Mouse (Mus musculus): ENCODE data around the gene Snx27. TPM values are rescaled to one million over a fixed set of nuclear protein-coding genes. Genes with fewer than 3 reads are reported as not detected.

Gene Snx27
- total RNA-seq, 1 experiment = 33.1 TPM

DNA sequence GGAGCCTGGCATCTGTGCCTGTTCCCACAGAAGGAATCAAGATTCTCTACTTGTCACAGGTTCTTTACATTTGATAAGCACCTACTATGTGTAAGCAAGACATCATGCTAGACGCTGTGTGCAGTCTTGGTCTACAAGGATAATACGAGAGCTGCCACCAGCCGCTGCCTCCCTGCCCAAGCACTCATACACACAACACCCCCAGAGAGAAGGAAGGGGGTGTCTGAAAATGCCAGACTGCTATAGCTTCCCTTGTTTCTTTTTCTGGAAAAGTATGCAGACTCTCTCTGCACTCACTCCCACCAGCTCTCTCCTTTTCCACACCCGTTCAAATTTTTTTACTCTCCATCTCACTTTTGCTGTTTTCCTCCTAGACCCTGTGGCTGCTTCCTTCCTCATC, 105.1 kb downstream of the Snx27 start:
- Histone ChIP-seq H3K4me3 (ENCODE audit: insufficient read depth in 1 of 2, low read depth in 1 of 2, low read length in 2 of 2, poor library complexity in 1 of 2, severe bottlenecking in 1 of 2) (no peak overlapping the region), H3K4me1 (ENCODE audit: control insufficient read depth in 2 of 2, insufficient read depth in 2 of 2, low read length in 2 of 2, poor library complexity in 1 of 2) (peaks cover 2 to 11% of the 10 kb centered on the region in 2 experiments; a peak in 1 of 4 replicates), H3K9ac (ENCODE audit: insufficient read depth, low read depth, low read length, poor library complexity, severe bottlenecking) (no peak overlapping the region), H3K36me3 (ENCODE audit: control insufficient read depth, insufficient read depth, low read length, poor library complexity, severe bottlenecking) (no peaks in the 10 kb centered on the region), H3K9me3 (ENCODE audit: control insufficient read depth, insufficient read depth, low read depth, low read length) (no peaks in the 10 kb centered on the region), H3K27ac (ENCODE audit: insufficient read depth, low read depth, low read length, poor library complexity, severe bottlenecking) (no peak overlapping the region)
- no peak for DNase-seq (ENCODE audit: low read depth, low spot score)
- in situ Hi-C loops (cut with MboI; ENCODE audit: low sequenced_read_pairs in 2 of 2, unreplicated experiment in 2 of 2) = no loop called here
- no peak for TF ChIP-seq CHD2 (IDR thresholded peaks at IDR 0.05; ENCODE audit: low read depth, low read length)
- TF ChIP-seq ZC3H11A (IDR thresholded peaks at IDR 0.05; ENCODE audit: borderline replicate concordance, low read depth, low read length) = no peak
- TF ChIP-seq MAFK (IDR thresholded peaks at IDR 0.05; ENCODE audit: insufficient read depth, low read depth, low read length) = no peak
- TF ChIP-seq ZNF384 (IDR thresholded peaks at IDR 0.05; ENCODE audit: low read depth, low read length) = no peak
- TF ChIP-seq HCFC1 (IDR thresholded peaks at IDR 0.05; ENCODE audit: borderline replicate concordance, insufficient read depth, low read length) = no peak

DNA sequence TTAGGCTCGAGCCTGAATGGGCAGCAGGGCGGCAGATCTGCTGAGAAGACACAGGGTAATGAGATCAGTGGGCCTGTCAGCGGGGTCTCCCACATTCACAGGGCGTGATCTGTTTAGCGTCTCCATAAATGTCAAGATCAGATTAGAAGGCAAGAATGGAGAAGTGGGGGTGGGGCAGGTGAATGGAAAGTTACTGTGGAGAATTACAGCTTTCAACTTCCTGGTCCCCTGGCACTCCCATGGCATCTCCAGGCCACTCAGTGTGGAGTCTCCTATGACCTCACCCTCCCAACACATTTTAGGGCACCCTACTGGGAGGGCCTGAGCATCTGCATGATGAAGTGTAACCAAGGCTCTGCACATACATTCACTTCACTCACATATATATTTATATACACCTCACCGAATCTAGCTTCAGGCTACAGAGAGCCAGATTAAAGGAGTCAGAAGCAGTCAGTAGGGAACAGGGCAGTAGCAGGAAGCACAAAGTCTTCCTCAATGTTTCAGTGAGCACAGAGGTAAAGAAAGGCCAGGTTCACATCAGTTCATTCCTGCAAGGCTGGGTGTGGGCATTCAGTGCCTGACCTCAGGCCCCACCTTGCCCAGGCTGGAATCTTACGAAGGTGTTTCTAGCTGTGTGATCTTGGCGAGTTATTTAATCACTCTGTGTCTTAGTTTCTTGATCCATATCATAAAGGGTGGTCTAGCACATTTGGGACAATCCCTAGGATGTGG, 106.0 kb downstream of the Snx27 start:
- Histone ChIP-seq H3K4me3 (ENCODE audit: insufficient read depth in 1 of 2, low read depth in 1 of 2, low read length in 2 of 2, poor library complexity in 1 of 2, severe bottlenecking in 1 of 2) (no peak overlapping the region), H3K27ac (ENCODE audit: insufficient read depth, low read depth, low read length, poor library complexity, severe bottlenecking) (no peak overlapping the region), H3K36me3 (ENCODE audit: control insufficient read depth, insufficient read depth, low read length, poor library complexity, severe bottlenecking) (no peaks in the 10 kb centered on the region), H3K9ac (ENCODE audit: insufficient read depth, low read depth, low read length, poor library complexity, severe bottlenecking) (no peak overlapping the region), H3K9me3 (ENCODE audit: control insufficient read depth, insufficient read depth, low read depth, low read length) (no peaks in the 10 kb centered on the region), H3K4me1 (ENCODE audit: control insufficient read depth in 2 of 2, insufficient read depth in 2 of 2, low read length in 2 of 2, poor library complexity in 1 of 2) (peaks cover 2 to 11% of the 10 kb centered on the region in 2 experiments; a peak in 1 of 4 replicates)
- in situ Hi-C loops (cut with MboI; ENCODE audit: low sequenced_read_pairs in 2 of 2, unreplicated experiment in 2 of 2) = no loop called here
- TF ChIP-seq ZC3H11A (IDR thresholded peaks at IDR 0.05; ENCODE audit: borderline replicate concordance, low read depth, low read length) = no peak
- no peak for TF ChIP-seq HCFC1 (IDR thresholded peaks at IDR 0.05; ENCODE audit: borderline replicate concordance, insufficient read depth, low read length)
- TF ChIP-seq CHD2 (IDR thresholded peaks at IDR 0.05; ENCODE audit: low read depth, low read length) = no peak
- TF ChIP-seq MAFK (IDR thresholded peaks at IDR 0.05; ENCODE audit: insufficient read depth, low read depth, low read length) = no peak
- TF ChIP-seq ZNF384 (IDR thresholded peaks at IDR 0.05; ENCODE audit: low read depth, low read length) = no peak
- DNase-seq (ENCODE audit: low read depth, low spot score) = no peak

DNA sequence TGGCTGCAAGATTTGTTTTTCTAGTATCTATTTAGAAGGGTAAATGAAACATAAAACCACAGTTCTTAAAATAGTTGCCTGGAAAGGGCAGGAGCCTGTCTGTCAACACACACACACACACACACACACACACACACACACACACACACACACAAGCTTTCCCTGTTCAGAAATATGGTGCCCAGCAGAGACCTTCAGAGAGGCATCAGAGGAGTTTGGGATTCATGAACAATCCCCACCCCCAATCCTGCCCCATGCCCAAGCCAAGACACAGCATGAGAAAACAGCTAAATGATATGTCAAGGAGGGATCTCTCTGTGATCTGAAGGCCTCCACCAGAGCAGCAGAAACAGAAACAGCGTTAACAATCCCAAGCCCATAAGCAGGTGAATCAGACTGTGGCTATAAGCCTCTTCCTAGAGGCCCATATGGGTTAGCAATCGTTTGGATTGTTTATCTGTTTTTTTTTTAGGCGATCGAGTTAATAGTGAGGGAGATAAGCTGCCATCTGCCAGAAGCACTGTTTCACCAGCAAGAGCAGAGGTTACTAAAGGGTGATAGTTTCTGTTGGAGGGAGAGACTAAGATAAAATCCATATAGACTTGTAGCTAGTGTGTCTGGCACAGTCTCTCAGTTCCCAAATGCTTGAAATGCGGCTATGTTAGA, 108.8 kb downstream of the Snx27 start:
- no peaks in the 10 kb centered on the region for H3K36me3 ChIP-seq (ENCODE audit: control insufficient read depth, insufficient read depth, low read length, poor library complexity, severe bottlenecking)
- no peaks in the 10 kb centered on the region for H3K9me3 ChIP-seq (ENCODE audit: control insufficient read depth, insufficient read depth, low read depth, low read length)
- in situ Hi-C loops (cut with MboI; ENCODE audit: low sequenced_read_pairs in 2 of 2, unreplicated experiment in 2 of 2) = no loop called here
- H3K27ac ChIP-seq (ENCODE audit: insufficient read depth, low read depth, low read length, poor library complexity, severe bottlenecking) = no peak overlapping the region
- H3K4me3 ChIP-seq (ENCODE audit: insufficient read depth in 1 of 2, low read depth in 1 of 2, low read length in 2 of 2, poor library complexity in 1 of 2, severe bottlenecking in 1 of 2) = no peak overlapping the region
- TF ChIP-seq HCFC1 (IDR thresholded peaks at IDR 0.05; ENCODE audit: borderline replicate concordance, insufficient read depth, low read length) (no peak), ZNF384 (IDR thresholded peaks at IDR 0.05; ENCODE audit: low read depth, low read length) (no peak), MAFK (IDR thresholded peaks at IDR 0.05; ENCODE audit: insufficient read depth, low read depth, low read length) (no peak), CHD2 (IDR thresholded peaks at IDR 0.05; ENCODE audit: low read depth, low read length) (no peak), ZC3H11A (IDR thresholded peaks at IDR 0.05; ENCODE audit: borderline replicate concordance, low read depth, low read length) (no peak)
- H3K4me1 ChIP-seq (ENCODE audit: control insufficient read depth in 2 of 2, insufficient read depth in 2 of 2, low read length in 2 of 2, poor library complexity in 1 of 2) = peaks cover 0 to 7% of the 10 kb centered on the region in 2 experiments; a peak in 1 of 4 replicates
- DNase-seq (ENCODE audit: low read depth, low spot score) = no peak
- H3K9ac ChIP-seq (ENCODE audit: insufficient read depth, low read depth, low read length, poor library complexity, severe bottlenecking) = no peak overlapping the region

DNA sequence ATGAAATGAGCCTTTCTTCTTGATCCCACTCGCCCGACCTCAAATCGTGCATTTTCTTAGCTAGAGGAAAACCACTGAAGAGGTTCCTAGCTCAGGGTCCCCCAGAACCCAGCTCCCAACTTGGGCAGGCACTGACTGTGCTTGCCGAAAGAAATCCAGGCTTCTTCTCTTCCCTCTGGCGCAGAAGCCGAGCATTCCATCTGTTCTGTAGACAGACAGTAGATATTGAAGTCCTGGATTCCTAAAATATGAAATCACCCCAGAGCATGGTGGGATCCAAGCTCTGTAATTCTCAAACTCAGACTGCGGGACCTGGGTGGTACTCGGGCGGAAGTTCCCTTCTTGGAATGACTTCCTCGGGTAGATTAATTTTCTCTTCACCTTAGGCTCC, 109.4 kb downstream of the Snx27 start:
- peaks cover 0 to 7% of the 10 kb centered on the region in 2 experiments; a peak in 1 of 4 replicates for H3K4me1 ChIP-seq (ENCODE audit: control insufficient read depth in 2 of 2, insufficient read depth in 2 of 2, low read length in 2 of 2, poor library complexity in 1 of 2)
- TF ChIP-seq HCFC1 (IDR thresholded peaks at IDR 0.05; ENCODE audit: borderline replicate concordance, insufficient read depth, low read length) = no peak
- no peak for TF ChIP-seq CHD2 (IDR thresholded peaks at IDR 0.05; ENCODE audit: low read depth, low read length)
- TF ChIP-seq ZC3H11A (IDR thresholded peaks at IDR 0.05; ENCODE audit: borderline replicate concordance, low read depth, low read length) = no peak
- TF ChIP-seq MAFK (IDR thresholded peaks at IDR 0.05; ENCODE audit: insufficient read depth, low read depth, low read length) = no peak
- H3K27ac ChIP-seq (ENCODE audit: insufficient read depth, low read depth, low read length, poor library complexity, severe bottlenecking) = no peak overlapping the region
- H3K36me3 ChIP-seq (ENCODE audit: control insufficient read depth, insufficient read depth, low read length, poor library complexity, severe bottlenecking) = no peaks in the 10 kb centered on the region
- in situ Hi-C loops (cut with MboI; ENCODE audit: low sequenced_read_pairs in 2 of 2, unreplicated experiment in 2 of 2) = no loop called here
- H3K4me3 ChIP-seq (ENCODE audit: insufficient read depth in 1 of 2, low read depth in 1 of 2, low read length in 2 of 2, poor library complexity in 1 of 2, severe bottlenecking in 1 of 2) = no peak overlapping the region
- no peak for DNase-seq (ENCODE audit: low read depth, low spot score)
- H3K9me3 ChIP-seq (ENCODE audit: control insufficient read depth, insufficient read depth, low read depth, low read length) = no peaks in the 10 kb centered on the region
- H3K9ac ChIP-seq (ENCODE audit: insufficient read depth, low read depth, low read length, poor library complexity, severe bottlenecking) = no peak overlapping the region

Measured in ES-E14 (cell line).